Mouse (Mus musculus) naive thymus-derived CD4-positive, alpha-beta T cell, adult 2 months (primary cell): ENCODE measurements around the gene Ppef1.

Experiments
- DNase-seq: peaks from one replicate; pipeline ENCODE4 v3.0.0-alpha.2; 2011; ENCODE audit warnings: low read depth

Ppef1 gene

GRCm38 (mm10) chrX:160598055-160598454 is 137.5 kb downstream of the Ppef1 start:
- no peak for DNase-seq

- DNase-seq, result no peak
These were observed 142.6 kb downstream of the Ppef1 start for GRCm38 (mm10) chrX:160592933-160593332.

GRCm38 (mm10) chrX:160590147-160590546 is 145.4 kb downstream of the Ppef1 start:
- no peak for DNase-seq

GRCm38 (mm10) chrX:160588523-160588922 is 147.0 kb downstream of the Ppef1 start:
- DNase-seq, result no peak

GRCm38 (mm10) chrX:160585110-160585509 is 150.5 kb downstream of the Ppef1 start:
- DNase-seq, result no peak

- DNase-seq, result no peak
These were observed 151.3 kb downstream of the Ppef1 start for GRCm38 (mm10) chrX:160584148-160584838.

- DNase-seq, result no peak
These were observed 152.0 kb downstream of the Ppef1 start for GRCm38 (mm10) chrX:160583589-160583988.
